Mouse (Mus musculus): ENCODE data around the gene Dok3.

GRCm38 (mm10) chr13:55563266-55563879 is 34.3 kb upstream of the Dok3 start:
- TF ChIP-seq EP300 (IDR thresholded peaks at IDR 0.05) (no peak), CTCF (IDR thresholded peaks at IDR 0.05) (no peak)

All from lung, postnatal 0 days (tissue).